Mouse (Mus musculus) lung, postnatal 0 days (tissue): Measurements from ENCODE around the gene Zfp831. TPM values are rescaled to one million over a fixed set of nuclear protein-coding genes. Genes with fewer than 3 reads are reported as not detected.

Experiments
- ATAC-seq: fragments of 200-750 bp; cut with Nextera tagmentation; 2 replicates; pipeline ENCODE4 v1.8.0; 2017; ENCODE audit warnings: moderate library complexity
- DNase-seq: peaks from one replicate; pipeline ENCODE4 v3.0.0-alpha.2; 2016; ENCODE audit warnings: low spot score
- H3K27ac ChIP-seq: fragments of 300-500 bp; sonication (generic); 2 replicates; pipeline ENCODE4 v1.5.1; 2014; ENCODE audit warnings: antibody characterized with exemption, mild to moderate bottlenecking, low read length, mixed read lengths
- H3K27me3 ChIP-seq: fragments of 300-500 bp; sonication (generic); replicated peaks from 2 replicates; pipeline ENCODE4 v1.6.1; 2014; ENCODE audit warnings: low read length, mixed read lengths; ENCODE audit not compliant: insufficient read depth
- H3K36me3 ChIP-seq: fragments of 300-500 bp; sonication (generic); 2 replicates; pipeline ENCODE4 v1.6.1; 2014; ENCODE audit warnings: low read length, mixed read lengths; ENCODE audit not compliant: insufficient read depth
- H3K4me1 ChIP-seq: fragments of 300-500 bp; sonication (generic); 2 replicates; pipeline ENCODE4 v1.6.1; 2014; ENCODE audit warnings: antibody characterized with exemption, low read depth, low read length, mixed read lengths; ENCODE audit not compliant: insufficient read depth
- H3K4me2 ChIP-seq: fragments of 300-500 bp; sonication (generic); replicated peaks from 2 replicates; pipeline ENCODE4 v1.6.1; 2014; ENCODE audit warnings: low read depth, mild to moderate bottlenecking, low read length, moderate library complexity, mixed read lengths
- H3K4me3 ChIP-seq: fragments of 300-500 bp; sonication (generic); 2 replicates; pipeline ENCODE4 v1.5.1; 2014; ENCODE audit warnings: low read depth, low read length
- H3K9ac ChIP-seq: fragments of 300-500 bp; sonication (generic); replicated peaks from 2 replicates; pipeline ENCODE4 v1.6.1; 2014; ENCODE audit warnings: low read depth, mild to moderate bottlenecking
- H3K9me3 ChIP-seq: fragments of 300-500 bp; sonication (generic); 2 replicates; pipeline ENCODE4 v1.6.1; 2016; ENCODE audit warnings: low read length, mixed read lengths
- CTCF ChIP-seq: IDR thresholded peaks from 2 replicates; pipeline ENCODE4 v1.5.1; 2016; ENCODE audit warnings: antibody characterized with exemption, mild to moderate bottlenecking
- EP300 ChIP-seq: IDR thresholded peaks from 2 replicates; pipeline ENCODE4 v1.6.1; 2016; ENCODE audit warnings: antibody characterized with exemption, mild to moderate bottlenecking, control low read depth
- WGBS: fragments of 180-500 bp; shearing (Covaris S2); extraction: QIAGEN DNeasy Blood & Tissue Kit; methylation state at CpG from one replicate; pipeline ENCODE4 v1.1.7; 2014; 5-methylcytosine and 5-hydroxymethylcytosine counted together
- polyA plus RNA-seq: library from polyadenylated mRNA; unstranded; fragments of >200 nt; fragmentation: Nextera tagmentation; extraction: Ambion mirVana; gene quantifications from 2 replicates; pipeline ENCODE4 v1.2.1, GENCODE M21; 2015

Zfp831 gene
- polyA plus RNA-seq, 1 experiment from 2014 or later = not detected

GRCm38 (mm10) chr2:174707101-174707500, 63.8 kb downstream of the Zfp831 start:
- ATAC-seq (peak; percentile 26; the same call in 1 of the 2 replicates), DNase-seq (peak; percentile 23)
- Histone ChIP-seq H3K4me1 (no peaks in the 10 kb centered on the region), H3K4me2 (no peak overlapping the region), H3K27ac (no peak overlapping the region), H3K4me3 (no peak overlapping the region), H3K36me3 (no peaks in the 10 kb centered on the region), H3K27me3 (no peaks in the 10 kb centered on the region), H3K9ac (no peak overlapping the region), H3K9me3 (no peaks in the 10 kb centered on the region)
- TF ChIP-seq EP300 (no peak), CTCF (no peak)
- 45% methylated on average over 16 of the region's 16 CpGs for whole genome bisulfite sequencing

GRCm38 (mm10) chr2:174708587-174708986, 65.3 kb downstream of the Zfp831 start:
- H3K9ac ChIP-seq = no peak overlapping the region
- no peak overlapping the region for H3K4me2 ChIP-seq
- DNase-seq = no peak
- TF ChIP-seq CTCF (0 out of 2 replicates have a peak, but pooled peaks have one; percentile 12), EP300 (no peak)
- H3K27me3 ChIP-seq = no peaks in the 10 kb centered on the region
- no peak overlapping the region for H3K27ac ChIP-seq
- ATAC-seq = no peak
- no peaks in the 10 kb centered on the region for H3K4me1 ChIP-seq
- H3K4me3 ChIP-seq = no peak overlapping the region
- WGBS = 79% methylated on average over 4 of the region's 4 CpGs
- no peaks in the 10 kb centered on the region for H3K36me3 ChIP-seq
- H3K9me3 ChIP-seq = no peaks in the 10 kb centered on the region

GRCm38 (mm10) chr2:174710185-174710584, 66.9 kb downstream of the Zfp831 start:
- Histone ChIP-seq H3K4me2 (no peak overlapping the region), H3K4me3 (no peak overlapping the region), H3K27ac (no peak overlapping the region), H3K9me3 (no peaks in the 10 kb centered on the region), H3K9ac (no peak overlapping the region), H3K36me3 (no peaks in the 10 kb centered on the region), H3K4me1 (no peaks in the 10 kb centered on the region), H3K27me3 (no peaks in the 10 kb centered on the region)
- TF ChIP-seq CTCF (no peak), EP300 (no peak)
- DNase-seq = no peak
- WGBS = 55% methylated on average over 3 of the region's 3 CpGs
- no peak for ATAC-seq

GRCm38 (mm10) chr2:174712043-174712442, 68.7 kb downstream of the Zfp831 start:
- ATAC-seq (no peak), DNase-seq (no peak)
- Histone ChIP-seq H3K36me3 (no peaks in the 10 kb centered on the region), H3K9ac (no peak overlapping the region), H3K9me3 (no peaks in the 10 kb centered on the region), H3K4me1 (no peaks in the 10 kb centered on the region), H3K4me2 (no peak overlapping the region), H3K27me3 (no peaks in the 10 kb centered on the region), H3K27ac (no peak overlapping the region), H3K4me3 (no peak overlapping the region)
- 100% methylated on average over 1 of the region's 1 CpGs for whole genome bisulfite sequencing
- no peak for TF ChIP-seq CTCF
- no peak for TF ChIP-seq EP300

- TF ChIP-seq CTCF (no peak), EP300 (no peak)
- Histone ChIP-seq H3K4me2 (no peak overlapping the region), H3K4me1 (no peaks in the 10 kb centered on the region), H3K27me3 (no peaks in the 10 kb centered on the region), H3K9ac (no peak overlapping the region), H3K36me3 (no peaks in the 10 kb centered on the region), H3K4me3 (no peak overlapping the region), H3K27ac (no peak overlapping the region), H3K9me3 (no peaks in the 10 kb centered on the region)
- DNase-seq (no peak), ATAC-seq (no peak)
Observed at GRCm38 (mm10) chr2:174715938-174716337, 72.6 kb downstream of the Zfp831 start.

- Histone ChIP-seq H3K27me3 (no peaks in the 10 kb centered on the region), H3K9me3 (no peaks in the 10 kb centered on the region)
Observed at GRCm38 (mm10) chr2:174717857-174718256, 74.5 kb downstream of the Zfp831 start.

More at GRCm38 (mm10) chr2:174717857-174718256, 74.5 kb downstream of the Zfp831 start:
- TF ChIP-seq EP300 (no peak), CTCF (no peak)
- H3K27ac ChIP-seq = no peak overlapping the region
- H3K4me2 ChIP-seq = no peak overlapping the region
- H3K4me3 ChIP-seq = no peak overlapping the region
- DNase-seq (no peak), ATAC-seq (no peak)
- H3K4me1 ChIP-seq = no peaks in the 10 kb centered on the region
- 83% methylated on average over 4 of the region's 4 CpGs for WGBS
- H3K9ac ChIP-seq = no peak overlapping the region
- H3K36me3 ChIP-seq = no peaks in the 10 kb centered on the region
